Mouse (Mus musculus) T-cell, adult 2 months (primary cell): ENCODE data around the gene Gm20908.
"Not testable (repeated sequence)": the region's sequence is repeated elsewhere in the genome, so short reads cannot be mapped to it uniquely, and the experiment has no call there.

Experiments
- DNase-seq: peaks from one replicate; pipeline ENCODE4 v3.0.0; 2022; ENCODE audit warnings: low spot score

The Gm20908 gene

GRCm38 (mm10) chrY:64472966-64473365 is at the start of gene Gm20908:
Gm20908 (plus strand) TSS chrY:64473266.
- not testable (repeated sequence) for DNase-seq
